Mouse (Mus musculus): ENCODE measurements around the gene Slc25a25. TPM values are rescaled to one million over a fixed set of nuclear protein-coding genes. Genes with fewer than 3 reads are reported as not detected.

Gene Slc25a25
- polyA plus RNA-seq, 1 experiment = 12.8 TPM

DNA sequence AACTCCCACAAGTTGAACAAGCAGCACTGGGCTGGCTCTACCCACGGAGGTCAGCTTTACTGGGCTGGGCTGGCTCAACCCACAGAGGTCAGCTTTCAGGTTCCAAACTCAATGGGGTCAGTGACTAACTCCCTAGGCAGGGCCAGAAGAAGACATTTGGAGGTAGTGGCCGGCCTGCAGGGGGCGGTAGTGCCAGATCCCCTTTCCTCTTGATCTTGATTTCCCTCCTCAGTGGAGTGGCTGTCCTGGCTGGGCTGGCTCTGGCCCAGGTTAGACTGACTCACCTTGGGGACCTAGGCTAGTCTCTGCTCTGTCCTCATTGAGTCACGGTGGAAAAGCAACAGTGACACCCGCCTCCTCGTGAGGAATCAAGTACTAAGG is 20.4 kb upstream of the Slc25a25 start:
- Histone ChIP-seq H3K36me3 (ENCODE audit: control insufficient read depth, insufficient read depth, low read length, poor library complexity, severe bottlenecking) (no peaks in the 10 kb centered on the region), H3K4me1 (ENCODE audit: control insufficient read depth, insufficient read depth, low read length) (no peaks in the 10 kb centered on the region), H3K9me3 (replicated peaks; ENCODE audit: control insufficient read depth, insufficient read depth, low read length, poor library complexity, severe bottlenecking) (peaks cover 8% of the 10 kb centered on the region), H3K27me3 (ENCODE audit: control insufficient read depth, insufficient read depth, low read length, poor library complexity, severe bottlenecking) (no peaks in the 10 kb centered on the region), H3K4me3 (ENCODE audit: low read depth, low read length) (no peak overlapping the region), H3K27ac (ENCODE audit: insufficient read depth, low read length) (no peak overlapping the region), H3K9ac (ENCODE audit: low read depth, poor library complexity, severe bottlenecking) (no peak overlapping the region)
- no peak for TF ChIP-seq EP300 (IDR thresholded peaks at IDR 0.05; ENCODE audit: insufficient read depth, low read depth, low read length)
- peak; percentile 18 for TF ChIP-seq CTCF (IDR thresholded peaks at IDR 0.05; ENCODE audit: low read depth, low read length)

DNA sequence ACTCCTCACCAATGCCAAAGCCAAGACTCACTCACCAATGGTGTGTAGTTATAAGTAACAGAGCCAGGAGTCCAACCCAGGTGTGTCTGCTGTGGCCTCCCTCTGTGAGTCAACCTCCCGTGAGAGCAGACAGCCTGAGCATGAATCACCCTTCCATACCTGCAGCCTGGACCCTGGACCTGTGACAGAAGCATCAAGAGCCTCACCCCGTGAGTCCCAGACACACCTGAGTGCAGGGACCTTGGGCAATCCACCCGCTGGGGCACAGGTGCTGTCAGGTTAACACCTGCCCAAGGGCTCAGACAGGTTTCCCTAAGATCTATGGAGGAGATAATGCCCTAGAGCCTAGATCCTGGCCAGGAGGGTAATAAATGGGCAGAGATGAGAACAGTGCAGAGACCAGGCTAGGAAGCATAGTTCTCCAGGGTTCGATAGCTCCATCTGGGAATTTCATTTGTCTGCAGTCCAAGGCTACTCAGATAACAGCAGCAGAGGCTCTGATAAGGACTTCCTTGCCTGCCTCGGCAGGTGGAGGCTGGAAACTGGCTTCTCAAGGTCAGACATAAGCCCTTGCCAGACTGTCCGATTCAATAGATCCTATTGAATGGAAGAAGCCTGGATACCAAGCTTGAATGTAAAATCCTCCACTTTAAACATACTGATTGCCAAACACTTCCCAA is 19.9 kb upstream of the Slc25a25 start:
- Histone ChIP-seq H3K27me3 (ENCODE audit: control insufficient read depth, insufficient read depth, low read length, poor library complexity, severe bottlenecking) (no peaks in the 10 kb centered on the region), H3K27ac (ENCODE audit: insufficient read depth, low read length) (no peak overlapping the region), H3K4me1 (ENCODE audit: control insufficient read depth, insufficient read depth, low read length) (no peaks in the 10 kb centered on the region), H3K9me3 (replicated peaks; ENCODE audit: control insufficient read depth, insufficient read depth, low read length, poor library complexity, severe bottlenecking) (peaks cover 8% of the 10 kb centered on the region), H3K36me3 (ENCODE audit: control insufficient read depth, insufficient read depth, low read length, poor library complexity, severe bottlenecking) (no peaks in the 10 kb centered on the region), H3K4me3 (ENCODE audit: low read depth, low read length) (no peak overlapping the region), H3K9ac (ENCODE audit: low read depth, poor library complexity, severe bottlenecking) (no peak overlapping the region)
- TF ChIP-seq POLR2A (IDR thresholded peaks at IDR 0.05; ENCODE audit: insufficient read depth, low read length) = no peak
- no peak for TF ChIP-seq CTCF (IDR thresholded peaks at IDR 0.05; ENCODE audit: low read depth, low read length)
- TF ChIP-seq EP300 (IDR thresholded peaks at IDR 0.05; ENCODE audit: insufficient read depth, low read depth, low read length) = no peak

- H3K9me3 ChIP-seq (replicated peaks; ENCODE audit: control insufficient read depth, insufficient read depth, low read length, poor library complexity, severe bottlenecking) = no peaks in the 10 kb centered on the region
- no peaks in the 10 kb centered on the region for H3K36me3 ChIP-seq (ENCODE audit: control insufficient read depth, insufficient read depth, low read length, poor library complexity, severe bottlenecking)
- H3K4me1 ChIP-seq (ENCODE audit: control insufficient read depth, insufficient read depth, low read length) = no peaks in the 10 kb centered on the region
- no peaks in the 10 kb centered on the region for H3K27me3 ChIP-seq (ENCODE audit: control insufficient read depth, insufficient read depth, low read length, poor library complexity, severe bottlenecking)
- no peak overlapping the region for H3K4me3 ChIP-seq (ENCODE audit: low read depth, low read length)
- H3K9ac ChIP-seq (ENCODE audit: low read depth, poor library complexity, severe bottlenecking) = no peak overlapping the region
- H3K27ac ChIP-seq (ENCODE audit: insufficient read depth, low read length) = no peak overlapping the region
- no peak for TF ChIP-seq EP300 (IDR thresholded peaks at IDR 0.05; ENCODE audit: insufficient read depth, low read depth, low read length)
- no peak for TF ChIP-seq CTCF (IDR thresholded peaks at IDR 0.05; ENCODE audit: low read depth, low read length)
- no peak for TF ChIP-seq POLR2A (IDR thresholded peaks at IDR 0.05; ENCODE audit: insufficient read depth, low read length)
These were observed 13.1 kb upstream of the Slc25a25 start for GRCm38 (mm10) chr2:32464212-32464891.

DNA sequence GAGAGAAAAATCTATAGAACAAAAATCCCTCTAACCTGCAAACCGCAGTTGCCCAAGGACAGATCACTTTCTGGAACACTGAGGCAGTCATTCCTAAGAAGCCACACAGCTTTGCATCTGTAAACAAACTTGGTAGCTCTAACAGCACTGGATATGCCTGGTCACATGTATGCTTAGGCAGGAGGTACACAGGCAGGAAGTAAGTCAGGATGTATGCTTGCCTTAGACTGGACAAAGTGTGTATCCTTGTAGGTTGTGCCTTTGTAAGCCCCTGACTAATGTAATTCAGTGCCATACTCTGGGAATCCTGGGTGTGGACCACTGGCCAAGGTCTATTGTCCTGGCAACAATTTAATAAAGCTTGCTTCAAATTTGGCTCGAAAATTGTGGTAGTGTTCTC is 12.5 kb upstream of the Slc25a25 start:
- TF ChIP-seq CTCF (IDR thresholded peaks at IDR 0.05; ENCODE audit: low read depth, low read length) (no peak), EP300 (IDR thresholded peaks at IDR 0.05; ENCODE audit: insufficient read depth, low read depth, low read length) (no peak), POLR2A (IDR thresholded peaks at IDR 0.05; ENCODE audit: insufficient read depth, low read length) (no peak)
- Histone ChIP-seq H3K4me3 (ENCODE audit: low read depth, low read length) (no peak overlapping the region), H3K27ac (ENCODE audit: insufficient read depth, low read length) (no peak overlapping the region), H3K27me3 (ENCODE audit: control insufficient read depth, insufficient read depth, low read length, poor library complexity, severe bottlenecking) (no peaks in the 10 kb centered on the region), H3K9me3 (replicated peaks; ENCODE audit: control insufficient read depth, insufficient read depth, low read length, poor library complexity, severe bottlenecking) (no peaks in the 10 kb centered on the region), H3K9ac (ENCODE audit: low read depth, poor library complexity, severe bottlenecking) (no peak overlapping the region), H3K4me1 (ENCODE audit: control insufficient read depth, insufficient read depth, low read length) (no peaks in the 10 kb centered on the region), H3K36me3 (ENCODE audit: control insufficient read depth, insufficient read depth, low read length, poor library complexity, severe bottlenecking) (no peaks in the 10 kb centered on the region)

DNA sequence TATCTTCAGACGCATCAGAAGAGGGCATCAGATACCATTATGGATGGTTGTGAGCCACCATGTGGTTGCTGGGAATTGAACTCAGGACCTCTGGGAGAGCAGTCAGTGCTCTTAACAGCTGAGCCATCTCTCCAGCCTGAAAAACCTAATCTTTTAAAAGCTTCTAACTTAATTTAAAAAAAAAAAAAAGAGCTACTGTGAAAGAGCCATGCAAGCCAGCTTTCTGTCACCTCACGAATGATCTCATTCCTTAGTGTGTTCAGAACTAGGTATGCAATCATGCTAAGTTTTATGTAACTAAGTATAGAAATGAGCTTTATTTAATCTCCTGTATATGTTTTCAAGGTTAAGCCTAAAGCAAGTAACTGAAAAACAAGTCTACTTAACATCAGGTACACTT is 8.4 kb upstream of the Slc25a25 start:
- no peak for TF ChIP-seq EP300 (IDR thresholded peaks at IDR 0.05; ENCODE audit: insufficient read depth, low read depth, low read length)
- no peak for TF ChIP-seq POLR2A (IDR thresholded peaks at IDR 0.05; ENCODE audit: insufficient read depth, low read length)
- no peak for TF ChIP-seq CTCF (IDR thresholded peaks at IDR 0.05; ENCODE audit: low read depth, low read length)
- no peaks in the 10 kb centered on the region for H3K4me1 ChIP-seq (ENCODE audit: control insufficient read depth, insufficient read depth, low read length)
- H3K4me3 ChIP-seq (ENCODE audit: low read depth, low read length) = no peak overlapping the region
- H3K36me3 ChIP-seq (ENCODE audit: control insufficient read depth, insufficient read depth, low read length, poor library complexity, severe bottlenecking) = no peaks in the 10 kb centered on the region
- no peaks in the 10 kb centered on the region for H3K27me3 ChIP-seq (ENCODE audit: control insufficient read depth, insufficient read depth, low read length, poor library complexity, severe bottlenecking)
- H3K9ac ChIP-seq (ENCODE audit: low read depth, poor library complexity, severe bottlenecking) = no peak overlapping the region
- H3K27ac ChIP-seq (ENCODE audit: insufficient read depth, low read length) = no peak overlapping the region
- H3K9me3 ChIP-seq (replicated peaks; ENCODE audit: control insufficient read depth, insufficient read depth, low read length, poor library complexity, severe bottlenecking) = no peaks in the 10 kb centered on the region

- Histone ChIP-seq H3K4me3 (ENCODE audit: low read depth, low read length) (no peak overlapping the region), H3K9ac (ENCODE audit: low read depth, poor library complexity, severe bottlenecking) (no peak overlapping the region), H3K27me3 (ENCODE audit: control insufficient read depth, insufficient read depth, low read length, poor library complexity, severe bottlenecking) (no peaks in the 10 kb centered on the region), H3K27ac (ENCODE audit: insufficient read depth, low read length) (no peak overlapping the region), H3K36me3 (ENCODE audit: control insufficient read depth, insufficient read depth, low read length, poor library complexity, severe bottlenecking) (no peaks in the 10 kb centered on the region), H3K9me3 (replicated peaks; ENCODE audit: control insufficient read depth, insufficient read depth, low read length, poor library complexity, severe bottlenecking) (no peaks in the 10 kb centered on the region), H3K4me1 (ENCODE audit: control insufficient read depth, insufficient read depth, low read length) (no peaks in the 10 kb centered on the region)
- TF ChIP-seq EP300 (IDR thresholded peaks at IDR 0.05; ENCODE audit: insufficient read depth, low read depth, low read length) = no peak
- no peak for TF ChIP-seq POLR2A (IDR thresholded peaks at IDR 0.05; ENCODE audit: insufficient read depth, low read length)
- TF ChIP-seq CTCF (IDR thresholded peaks at IDR 0.05; ENCODE audit: low read depth, low read length) = no peak
These were observed 7.1 kb upstream of the Slc25a25 start for GRCm38 (mm10) chr2:32458300-32458699.
